Mouse (Mus musculus) liver, embryonic 16.5 days (tissue): Measurements from ENCODE around the gene Rapgef2. TPM values are rescaled to one million over a fixed set of nuclear protein-coding genes. Genes with fewer than 3 reads are reported as not detected.
A peak's percentile ranks its signal among the peaks of the same experiment; 100 is the strongest.

Experiments used
- ATAC-seq: fragments of 200-750 bp; cut with Nextera tagmentation; 2 replicates; pipeline ENCODE4 v1.8.0; 2017; ENCODE audit warnings: low read depth, mild to moderate bottlenecking, moderate number of reproducible peaks, moderate library complexity
- H3K27ac ChIP-seq: fragments of 300-500 bp; sonication (generic); 2 replicates; pipeline ENCODE4 v1.5.1; 2014; ENCODE audit warnings: mild to moderate bottlenecking, low read length
- H3K27me3 ChIP-seq: fragments of 300-500 bp; sonication (generic); 2 replicates; pipeline ENCODE4 v1.6.1; 2014; ENCODE audit warnings: low read depth, low read length, mixed read lengths; ENCODE audit not compliant: control insufficient read depth, insufficient read depth
- H3K36me3 ChIP-seq: fragments of 300-500 bp; sonication (generic); 2 replicates; pipeline ENCODE4 v1.6.1; 2014; ENCODE audit warnings: mild to moderate bottlenecking; ENCODE audit not compliant: control insufficient read depth, insufficient read depth
- H3K4me1 ChIP-seq: fragments of 300-500 bp; sonication (generic); 2 replicates; pipeline ENCODE4 v1.6.1; 2014; ENCODE audit warnings: low read depth, low read length, mixed read lengths; ENCODE audit not compliant: control insufficient read depth
- H3K4me2 ChIP-seq: fragments of 300-500 bp; sonication (generic); 2 replicates; pipeline ENCODE4 v1.6.1; 2014; ENCODE audit warnings: low read depth, low read length, mixed read lengths
- H3K4me3 ChIP-seq: fragments of 300-500 bp; sonication (generic); 2 replicates; pipeline ENCODE4 v1.5.1; 2014; ENCODE audit warnings: low read depth, mild to moderate bottlenecking, low read length
- H3K9ac ChIP-seq: fragments of 300-500 bp; sonication (generic); 2 replicates; pipeline ENCODE4 v1.6.1; 2014; ENCODE audit warnings: low read depth, low read length
- H3K9me3 ChIP-seq: fragments of 300-500 bp; sonication (generic); replicated peaks from 2 replicates; pipeline ENCODE4 v1.6.1; 2016; ENCODE audit warnings: low read length; ENCODE audit not compliant: control insufficient read depth
- WGBS: fragments of 180-500 bp; shearing (Covaris S2); extraction: QIAGEN DNeasy Blood & Tissue Kit; methylation state at CpG from one replicate; pipeline ENCODE4 v1.1.7; 2014; ENCODE audit not compliant: insufficient replicate concordance; 5-methylcytosine and 5-hydroxymethylcytosine counted together
- polyA plus RNA-seq: library from polyadenylated mRNA; unstranded; fragments of >200 nt; fragmentation: Nextera tagmentation; extraction: Ambion mirVana; gene quantifications from 2 replicates; pipeline ENCODE4 v1.2.1, GENCODE M21; 2015

Rapgef2 gene
- polyA plus RNA-seq, 1 experiment from 2014 or later, result 1.4 TPM

DNA sequence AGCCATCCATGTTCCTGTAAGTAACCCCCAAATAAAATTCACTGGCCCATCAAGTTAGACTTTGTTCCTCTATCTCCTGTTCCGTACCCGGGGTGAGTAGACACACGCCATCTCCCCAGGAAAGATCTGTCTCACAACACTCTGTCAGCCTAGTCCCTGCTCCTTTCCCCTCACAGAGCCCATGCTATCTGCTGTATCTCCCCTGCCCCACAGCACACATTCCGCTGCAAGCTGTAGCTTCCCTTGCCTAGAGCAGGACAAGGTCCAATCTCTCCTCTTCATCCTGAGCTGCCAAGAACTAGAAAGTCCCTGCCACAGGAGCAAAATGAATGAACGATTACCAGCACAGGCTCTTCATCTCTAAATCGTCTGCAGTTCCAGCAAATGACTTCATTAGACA is 184.6 kb downstream of the Rapgef2 start:
- no peak overlapping the region for H3K9ac ChIP-seq
- no peaks in the 10 kb centered on the region for H3K36me3 ChIP-seq
- H3K4me3 ChIP-seq, result no peak overlapping the region
- H3K27ac ChIP-seq, result no peak overlapping the region
- no peaks in the 10 kb centered on the region for H3K4me1 ChIP-seq
- H3K27me3 ChIP-seq, result no peaks in the 10 kb centered on the region
- no peak for ATAC-seq
- whole genome bisulfite sequencing, result 63% methylated on average over 6 of the region's 6 CpGs
- H3K9me3 ChIP-seq, result no peaks in the 10 kb centered on the region
- no peak overlapping the region for H3K4me2 ChIP-seq

DNA sequence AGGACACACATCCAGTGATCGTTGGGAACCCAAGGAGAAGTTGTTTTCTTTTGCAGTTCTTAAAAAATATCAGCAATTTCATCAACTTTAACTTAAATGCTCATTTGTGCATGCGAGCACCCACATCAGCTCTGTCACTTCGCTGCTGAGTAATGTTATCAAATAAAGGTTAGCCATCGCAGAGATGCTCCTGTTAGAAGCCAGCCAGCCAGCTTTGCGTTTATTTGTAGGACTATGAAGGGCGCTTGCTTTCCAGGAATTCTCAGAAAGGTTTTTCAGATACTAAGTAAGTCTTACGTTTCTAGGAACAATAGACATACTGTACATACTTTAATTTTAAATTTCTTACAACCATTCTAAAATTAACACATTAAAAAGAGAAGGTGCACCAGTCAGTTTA is 185.5 kb downstream of the Rapgef2 start:
- Histone ChIP-seq H3K27ac (no peak overlapping the region), H3K4me2 (no peak overlapping the region), H3K9me3 (no peaks in the 10 kb centered on the region), H3K4me3 (no peak overlapping the region), H3K9ac (no peak overlapping the region), H3K4me1 (no peaks in the 10 kb centered on the region), H3K27me3 (no peaks in the 10 kb centered on the region), H3K36me3 (no peaks in the 10 kb centered on the region)
- ATAC-seq, result no peak
- WGBS, result 70% methylated on average over 7 of the region's 7 CpGs

- Histone ChIP-seq H3K36me3 (no peaks in the 10 kb centered on the region; the same call in 1 of the 2 replicates), H3K27ac (no peak overlapping the region), H3K4me2 (no peak overlapping the region), H3K4me1 (no peaks in the 10 kb centered on the region), H3K9me3 (no peaks in the 10 kb centered on the region), H3K4me3 (no peak overlapping the region), H3K9ac (no peak overlapping the region), H3K27me3 (no peaks in the 10 kb centered on the region)
- no peak for ATAC-seq
- WGBS, result 63% methylated on average over 7 of the region's 7 CpGs
Measured at GRCm38 (mm10) chr3:79089091-79089490, 197.2 kb downstream of the Rapgef2 start.

DNA sequence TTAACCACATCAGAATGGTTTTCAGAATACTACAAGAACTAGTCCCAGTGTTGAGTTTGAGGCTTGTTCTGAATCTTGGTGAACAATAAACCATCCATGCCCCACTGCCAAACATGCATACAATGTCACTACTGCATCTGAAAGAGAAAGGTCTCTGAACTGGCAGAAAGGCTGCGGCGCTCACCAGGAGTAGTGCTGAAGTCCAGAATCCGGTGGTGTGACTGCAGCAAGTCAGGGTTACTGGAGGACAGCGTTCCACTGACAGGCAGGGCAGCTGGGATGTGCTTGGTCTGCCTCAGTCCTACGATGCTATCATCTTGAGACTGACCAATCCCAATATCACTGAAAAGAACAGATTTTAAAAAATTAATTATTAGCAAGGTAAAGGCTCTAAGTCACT is 197.9 kb downstream of the Rapgef2 start:
- WGBS, result 63% methylated on average over 5 of the region's 5 CpGs
- no peaks in the 10 kb centered on the region for H3K4me1 ChIP-seq

GRCm38 (mm10) chr3:79086282-79086681 is 200.0 kb downstream of the Rapgef2 start:
- no peaks in the 10 kb centered on the region for H3K27me3 ChIP-seq
- no peak overlapping the region for H3K9ac ChIP-seq
- no peaks in the 10 kb centered on the region; the same call in 1 of the 2 replicates for H3K36me3 ChIP-seq
- ATAC-seq, result no peak
- H3K4me1 ChIP-seq, result no peaks in the 10 kb centered on the region
- H3K9me3 ChIP-seq, result no peaks in the 10 kb centered on the region
- WGBS, result 63% methylated on average over 4 of the region's 4 CpGs
- H3K27ac ChIP-seq, result no peak overlapping the region
- no peak overlapping the region for H3K4me2 ChIP-seq
- no peak overlapping the region for H3K4me3 ChIP-seq

More for the DNA sequence above, 197.9 kb downstream of the Rapgef2 start:
- Histone ChIP-seq H3K36me3 (no peaks in the 10 kb centered on the region; the same call in 1 of the 2 replicates), H3K4me3 (no peak overlapping the region), H3K9ac (no peak overlapping the region), H3K9me3 (no peaks in the 10 kb centered on the region), H3K27ac (no peak overlapping the region), H3K27me3 (no peaks in the 10 kb centered on the region), H3K4me2 (no peak overlapping the region)
- ATAC-seq, result no peak; the same call in 1 of the 2 replicates

- Histone ChIP-seq H3K4me2 (no peak overlapping the region), H3K27ac (no peak overlapping the region), H3K27me3 (no peaks in the 10 kb centered on the region), H3K4me3 (no peak overlapping the region), H3K9ac (no peak overlapping the region), H3K9me3 (no peaks in the 10 kb centered on the region), H3K4me1 (no peaks in the 10 kb centered on the region), H3K36me3 (no peaks in the 10 kb centered on the region)
- ATAC-seq, result no peak
- WGBS, result 75% methylated on average over 3 of the region's 3 CpGs
Measured at GRCm38 (mm10) chr3:79083881-79084280, 202.4 kb downstream of the Rapgef2 start.

- H3K4me1 ChIP-seq, result no peaks in the 10 kb centered on the region
- H3K27ac ChIP-seq, result no peak overlapping the region
- no peak overlapping the region for H3K4me2 ChIP-seq
- no peaks in the 10 kb centered on the region for H3K36me3 ChIP-seq
- 66% methylated on average over 10 of the region's 10 CpGs for WGBS
- H3K4me3 ChIP-seq, result no peak overlapping the region
- ATAC-seq, result 0 out of 2 replicates have a peak, but pooled peaks have one; percentile 27
- no peaks in the 10 kb centered on the region for H3K9me3 ChIP-seq
- no peak overlapping the region for H3K9ac ChIP-seq
- no peaks in the 10 kb centered on the region for H3K27me3 ChIP-seq
Measured at GRCm38 (mm10) chr3:79083030-79083429, 203.3 kb downstream of the Rapgef2 start.

DNA sequence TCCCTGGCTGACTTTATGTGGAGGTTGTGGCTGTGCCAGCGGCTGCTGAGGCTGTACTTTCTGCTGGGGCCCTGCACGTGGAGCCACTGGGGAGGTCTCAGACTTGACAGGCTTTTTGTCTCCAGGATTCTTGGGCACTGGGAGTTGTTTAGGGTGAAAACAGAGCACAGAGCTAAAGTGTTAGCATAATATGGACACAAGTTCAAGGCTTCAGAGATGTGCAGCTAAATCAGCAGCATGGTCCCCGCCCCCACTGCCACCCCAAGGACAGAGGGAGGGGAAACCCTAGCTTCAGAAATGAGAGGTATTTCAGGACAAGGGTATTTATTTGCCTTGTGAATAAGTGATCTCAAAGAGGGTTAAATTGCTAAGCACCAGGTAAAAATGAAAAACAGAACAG is 207.2 kb downstream of the Rapgef2 start:
- no peak overlapping the region for H3K9ac ChIP-seq
- no peaks in the 10 kb centered on the region for H3K9me3 ChIP-seq
- no peaks in the 10 kb centered on the region for H3K36me3 ChIP-seq
- WGBS, result 65% methylated on average over 3 of the region's 3 CpGs
- no peak for ATAC-seq
- no peak overlapping the region for H3K4me2 ChIP-seq
- H3K4me3 ChIP-seq, result no peak overlapping the region
- no peak overlapping the region for H3K27ac ChIP-seq
- no peaks in the 10 kb centered on the region for H3K4me1 ChIP-seq
- no peaks in the 10 kb centered on the region for H3K27me3 ChIP-seq

GRCm38 (mm10) chr3:79074970-79075369 is 211.3 kb downstream of the Rapgef2 start:
- ATAC-seq, result no peak
- H3K4me3 ChIP-seq, result no peak overlapping the region
- no peak overlapping the region for H3K4me2 ChIP-seq
- H3K36me3 ChIP-seq, result no peaks in the 10 kb centered on the region
- no peaks in the 10 kb centered on the region for H3K9me3 ChIP-seq
- no peak overlapping the region for H3K27ac ChIP-seq
- H3K9ac ChIP-seq, result no peak overlapping the region
- H3K27me3 ChIP-seq, result no peaks in the 10 kb centered on the region
- WGBS, result 58% methylated on average over 3 of the region's 3 CpGs
- 0 out of 2 replicates have a peak, but pooled peaks cover 2% of the 10 kb centered on the region for H3K4me1 ChIP-seq
